Mouse (Mus musculus) testis, adult 2 months (tissue): ENCODE results near the gene Cyp2f2.

Experiments used
- CTCF ChIP-seq: fragments of 200-500 bp; IDR thresholded peaks from 2 replicates; pipeline ENCODE4 v1.5.1; 2012; ENCODE audit warnings: low read depth, mild to moderate bottlenecking, inconsistent platforms, low read length, moderate library complexity; ENCODE audit not compliant: control insufficient read depth, insufficient read depth, insufficient replicate concordance
- POLR2A ChIP-seq: fragments of 200-500 bp; IDR thresholded peaks from 2 replicates; pipeline ENCODE4 v1.6.1; 2012; ENCODE audit warnings: low read depth, mild to moderate bottlenecking, inconsistent platforms, low read length, moderate library complexity; ENCODE audit not compliant: control insufficient read depth

GRCm38 (mm10) chr7:27091039-27091438 lies 28.7 kb upstream of the Cyp2f2 start:
- no peak for TF ChIP-seq POLR2A
- TF ChIP-seq CTCF, result no peak
